Mouse (Mus musculus) heart, postnatal 25 days (tissue): ENCODE data around the gene Fam170b. TPM values are rescaled to one million over a fixed set of nuclear protein-coding genes. Genes with fewer than 3 reads are reported as not detected.

Source experiments
- DNase-seq: peaks from one replicate; pipeline ENCODE4 v3.0.0; 2022; ENCODE audit warnings: low spot score
- intact Hi-C: fragments of 180-260 bp; cut with DNase I; formaldehyde crosslinking; loops from one replicate; pipeline ENCODE4 v1.15.1; 2025
- total RNA-seq, 2 experiments: library from RNA; stranded (reverse); gene quantifications; 2 replicates each; pipeline ENCODE4 v1.2.3; 2021

The Fam170b gene
- total RNA-seq, 2 experiments from 2014 or later, result not detected

DNA sequence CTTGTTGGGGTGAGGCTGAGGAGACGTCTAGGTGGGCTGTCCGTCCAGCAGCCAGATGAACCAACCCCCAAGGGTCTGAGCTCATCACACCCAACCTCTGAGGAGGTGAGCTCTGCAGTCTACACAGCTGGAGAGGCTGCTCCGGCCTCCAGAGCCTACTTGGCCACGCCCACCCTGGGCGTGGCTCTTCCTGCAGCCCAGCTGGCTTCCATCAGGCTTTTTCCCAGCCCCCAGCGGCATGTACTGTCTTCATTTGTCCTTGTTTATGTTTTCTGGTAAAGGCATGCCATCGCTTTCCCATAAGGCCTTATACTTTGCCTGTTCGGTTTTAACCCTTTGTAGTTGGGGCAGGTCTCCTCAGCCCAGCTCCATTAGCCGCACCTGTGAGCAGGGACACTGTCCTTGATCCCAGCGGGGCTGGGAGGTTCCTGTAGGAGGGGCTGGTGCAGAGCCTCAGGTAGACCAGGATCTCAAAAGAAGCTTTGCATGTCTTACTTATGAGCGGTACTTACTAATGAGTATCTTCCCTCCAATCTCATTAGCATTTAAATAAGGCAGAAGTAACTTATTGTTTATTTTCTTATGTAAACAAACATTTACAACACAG is 8.2 kb upstream of the Fam170b start:
- intact Hi-C loops, result no loop called here

DNA sequence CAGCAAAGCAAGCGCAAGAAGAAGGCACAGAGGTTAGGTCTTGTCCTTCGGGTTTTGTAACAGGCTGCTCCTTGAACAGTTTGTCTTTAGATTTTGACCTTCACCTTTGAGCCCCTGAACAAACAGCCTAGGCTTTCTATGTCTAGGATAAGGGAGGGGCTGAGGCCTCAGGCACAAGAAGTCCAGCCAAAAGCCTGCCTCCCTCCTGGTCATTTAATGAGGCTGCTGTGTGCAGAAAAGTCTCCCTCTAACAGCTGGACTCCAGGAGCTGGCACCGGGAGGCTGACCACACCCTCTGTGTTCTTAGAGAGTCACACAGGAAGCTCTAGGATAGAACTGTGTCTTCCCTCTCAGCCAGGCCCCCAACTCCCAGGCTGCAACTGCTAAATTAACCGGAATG is 6.6 kb upstream of the Fam170b start:
- peak; percentile 66 for DNase-seq
- intact Hi-C loops, result no loop called here

More for the DNA sequence above, 8.2 kb upstream of the Fam170b start:
- DNase-seq, result no peak

DNA sequence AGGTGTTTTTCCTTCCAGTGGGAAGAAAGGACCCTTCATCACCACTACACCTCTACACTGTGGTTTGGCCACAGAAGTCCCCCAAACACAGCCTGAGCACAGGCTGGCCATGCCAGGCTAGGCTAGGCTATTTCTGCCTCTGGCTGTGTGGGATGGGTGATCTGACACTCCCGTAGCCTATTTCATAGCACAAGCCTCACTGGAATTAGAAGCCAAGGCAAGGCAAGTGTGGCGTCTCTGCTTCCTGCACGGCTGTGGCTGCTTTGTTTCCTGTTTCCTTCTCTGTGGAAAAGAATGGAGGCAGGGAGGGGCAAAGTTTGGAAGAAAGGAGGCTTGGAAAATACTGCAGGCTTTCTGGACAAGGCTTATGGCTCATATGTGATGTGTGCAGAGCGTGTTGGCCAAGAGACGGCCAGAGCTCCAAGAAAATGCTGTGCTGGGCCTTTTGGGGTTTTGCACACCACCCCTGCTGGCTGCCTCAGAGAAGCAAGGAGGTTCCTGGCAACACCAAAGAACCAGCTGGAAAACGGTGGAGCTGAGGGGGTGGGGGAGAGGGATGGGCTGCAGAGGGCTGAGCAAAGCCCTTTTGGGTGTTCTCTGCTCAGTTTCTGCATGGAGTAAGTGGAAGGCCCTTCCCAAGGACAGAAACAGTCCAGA is 5.6 kb upstream of the Fam170b start:
- intact Hi-C loops, result no loop called here
- peak; percentile 64 for DNase-seq

DNA sequence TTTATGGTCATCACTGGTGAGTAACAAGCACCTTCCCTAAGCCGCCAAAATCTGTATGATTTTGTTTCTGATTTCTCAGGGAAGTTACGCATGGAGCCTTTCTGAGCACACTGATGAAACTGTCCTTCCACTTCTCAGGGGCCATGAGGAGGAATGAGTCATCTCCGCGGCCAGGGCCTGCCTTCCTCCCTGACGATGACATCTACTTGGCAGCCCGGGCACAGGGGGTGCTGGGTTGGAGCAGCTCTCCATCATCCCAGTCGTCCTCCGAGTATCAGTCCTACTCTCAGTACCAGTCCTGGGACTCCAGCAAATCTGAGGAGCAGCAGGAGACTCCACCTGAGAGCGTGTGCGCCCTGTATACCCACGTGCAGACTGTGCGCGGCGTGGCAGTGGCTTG is 1.4 kb downstream of the Fam170b start:
- intact Hi-C loops, result no loop called here
- DNase-seq, result no peak

DNA sequence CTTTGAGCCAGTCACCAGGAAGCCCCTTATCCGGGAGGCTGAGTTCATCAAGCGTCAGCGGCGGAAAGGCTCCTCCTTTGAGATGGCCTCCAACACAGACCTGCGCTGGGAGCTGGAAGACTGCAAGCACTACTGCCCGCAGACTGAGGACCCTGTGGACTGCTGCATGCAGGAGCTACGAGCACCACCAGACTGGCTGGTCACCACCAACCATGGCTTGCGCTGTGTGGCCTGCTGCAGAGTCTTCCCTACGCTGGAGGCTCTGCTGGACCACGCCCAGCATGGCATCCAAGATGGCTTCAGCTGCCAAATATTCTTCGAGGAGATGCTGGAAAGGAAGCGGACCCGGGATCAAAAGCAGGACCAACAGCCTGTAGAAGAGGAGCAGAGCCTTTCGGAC is 1.8 kb downstream of the Fam170b start:
- DNase-seq, result no peak
- intact Hi-C loops, result no loop called here

DNA sequence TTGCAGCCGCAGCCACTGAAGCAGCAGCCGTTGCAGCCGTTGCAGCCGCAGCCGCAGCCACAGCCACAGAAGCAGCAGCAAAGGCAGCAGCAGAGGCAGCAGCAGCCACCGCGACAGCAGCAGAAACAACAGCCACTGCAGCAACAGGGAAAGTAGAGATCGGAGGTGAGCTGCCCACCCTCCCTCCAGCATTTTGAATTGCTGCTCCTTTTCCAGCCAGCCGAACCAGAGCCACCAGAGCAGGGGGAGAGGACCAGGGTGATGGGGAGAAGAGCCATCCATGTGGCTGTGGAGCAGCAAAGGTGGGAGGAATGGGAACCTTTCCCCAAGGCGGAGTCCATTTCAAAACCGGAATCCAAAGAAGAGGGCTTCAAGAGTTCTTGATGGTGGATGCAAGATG is 2.4 kb downstream of the Fam170b start:
- DNase-seq, result no peak

DNA sequence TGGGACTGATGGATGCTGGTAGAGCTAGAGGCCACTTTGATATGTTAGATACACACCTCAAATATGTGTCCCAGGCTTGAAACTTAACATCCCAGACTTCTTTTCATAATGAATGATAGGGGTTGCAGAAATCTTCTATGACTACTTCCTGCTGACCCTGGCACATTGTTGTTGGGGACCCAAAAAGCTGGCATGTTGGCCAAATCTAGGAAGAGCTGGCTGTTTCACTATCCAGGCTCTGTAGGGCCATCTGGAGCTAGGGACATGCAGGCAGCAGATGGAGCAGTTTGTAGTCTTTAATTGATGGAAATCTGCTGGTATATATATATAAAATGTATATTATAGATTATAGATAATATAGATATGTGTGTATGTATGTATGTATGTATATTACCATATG is 8.3 kb downstream of the Fam170b start:
- intact Hi-C loops, result no loop called here
- DNase-seq, result no peak

More for the DNA sequence above, 2.4 kb downstream of the Fam170b start:
- intact Hi-C loops, result no loop called here

DNA sequence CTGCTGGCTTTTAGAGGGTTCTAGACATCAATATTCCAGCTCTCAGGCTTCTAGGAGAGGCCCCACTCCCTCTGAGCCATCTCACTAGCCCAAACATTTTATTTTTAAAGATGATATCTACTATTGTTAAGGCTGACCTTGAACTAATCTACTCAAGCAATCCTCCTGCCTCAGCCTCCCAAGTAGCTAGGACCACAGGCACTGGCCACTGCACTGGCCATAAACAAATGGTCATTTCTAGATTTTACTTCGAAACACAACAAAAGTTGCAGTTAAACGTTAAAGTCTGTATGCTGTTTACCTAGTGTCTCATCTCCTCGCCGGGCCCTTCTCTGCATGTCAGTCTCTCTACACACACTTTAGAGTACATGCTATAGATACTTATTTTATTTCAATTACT is 20.3 kb downstream of the Fam170b start:
- no peak for DNase-seq
- intact Hi-C loops, result no loop called here

DNA sequence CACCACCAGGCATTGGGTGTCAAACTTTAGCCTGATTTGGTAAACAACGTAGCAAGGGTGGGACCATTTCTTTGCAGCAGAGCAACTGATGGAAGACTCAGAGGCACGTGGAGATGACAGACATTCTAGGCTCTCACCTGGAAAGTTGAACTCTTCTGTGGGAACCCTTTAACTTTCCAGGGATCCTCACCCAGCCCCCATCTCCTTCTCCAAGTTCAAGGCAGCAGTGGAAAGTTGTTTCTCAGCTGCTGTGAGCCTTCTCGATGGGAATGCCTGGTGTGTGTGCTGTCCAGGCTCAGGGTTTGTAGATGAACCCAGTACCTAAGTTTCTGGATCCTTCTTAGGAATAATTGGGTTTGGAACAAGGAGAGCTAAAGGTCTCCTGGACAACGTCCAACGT is 22.5 kb downstream of the Fam170b start:
- DNase-seq, result no peak
- intact Hi-C loops, result loop anchor here (5.0 kb wide), 1 partner anchor 106 kb away; no protein-coding TSS in a partner anchor

DNA sequence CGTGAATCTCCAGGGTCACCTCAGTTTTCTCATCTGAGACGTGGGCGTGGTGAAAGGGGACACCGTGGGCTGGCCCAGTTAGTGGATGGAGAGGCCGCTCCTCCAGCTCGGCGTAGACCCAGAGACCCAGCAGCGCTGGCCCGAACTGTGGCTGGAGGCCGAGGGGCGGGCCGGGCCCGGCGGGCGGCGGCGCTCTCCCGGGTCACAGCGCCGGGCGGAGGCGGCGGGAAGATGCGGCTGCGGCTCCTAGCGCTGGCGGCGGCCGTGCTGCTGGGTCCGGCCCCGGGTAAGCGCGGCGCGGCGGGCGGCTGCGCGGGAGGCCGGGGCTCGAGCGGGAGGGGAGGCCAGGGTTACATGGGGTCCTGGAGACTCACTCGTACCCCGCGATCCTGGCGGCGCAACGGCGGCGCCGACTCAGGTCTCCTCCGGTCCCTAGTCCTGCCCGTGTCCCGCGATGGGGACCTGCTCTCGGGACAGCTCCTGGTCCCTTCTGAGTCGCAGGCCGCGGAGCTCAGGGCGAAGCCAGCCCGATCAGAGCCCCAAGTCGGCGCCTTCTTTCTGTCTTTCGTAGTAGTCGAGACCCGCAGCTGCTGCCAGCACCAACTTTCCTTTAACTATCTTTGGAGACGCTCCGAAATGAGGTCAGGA is 23.0 kb downstream of the Fam170b start, which contains the start of gene Vstm4:
Gene Vstm4, plus strand, starts transcription at position 76 of the 648 bp plus-strand sequence.
- intact Hi-C loops, result loop anchor here (5.0 kb wide), 1 partner anchor 105 kb away; no protein-coding TSS in a partner anchor
- DNase-seq, result peak; percentile 69

DNA sequence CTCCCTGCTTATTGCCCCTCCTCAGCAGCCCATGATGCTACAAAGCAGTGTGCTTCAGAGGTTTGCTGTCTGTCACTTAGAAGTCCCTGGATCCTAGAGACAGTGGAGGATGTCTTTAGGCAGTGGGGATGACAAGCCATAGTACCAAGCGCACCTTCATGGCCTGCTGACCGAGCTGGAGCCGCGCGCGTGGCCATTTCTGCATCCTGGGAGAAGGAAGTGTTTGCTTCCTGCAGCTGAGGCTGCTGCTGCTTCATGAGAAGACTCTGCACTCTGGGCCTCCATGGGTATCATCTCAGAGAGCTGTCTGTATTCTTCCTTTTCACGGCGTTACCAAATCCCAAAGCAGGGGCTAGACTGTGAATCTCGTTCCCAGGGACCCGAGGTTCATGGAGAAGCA is 24.6 kb downstream of the Fam170b start:
- intact Hi-C loops, result loop anchor here (5.0 kb wide), 1 partner anchor 104 kb away; no protein-coding TSS in a partner anchor
- no peak for DNase-seq

DNA sequence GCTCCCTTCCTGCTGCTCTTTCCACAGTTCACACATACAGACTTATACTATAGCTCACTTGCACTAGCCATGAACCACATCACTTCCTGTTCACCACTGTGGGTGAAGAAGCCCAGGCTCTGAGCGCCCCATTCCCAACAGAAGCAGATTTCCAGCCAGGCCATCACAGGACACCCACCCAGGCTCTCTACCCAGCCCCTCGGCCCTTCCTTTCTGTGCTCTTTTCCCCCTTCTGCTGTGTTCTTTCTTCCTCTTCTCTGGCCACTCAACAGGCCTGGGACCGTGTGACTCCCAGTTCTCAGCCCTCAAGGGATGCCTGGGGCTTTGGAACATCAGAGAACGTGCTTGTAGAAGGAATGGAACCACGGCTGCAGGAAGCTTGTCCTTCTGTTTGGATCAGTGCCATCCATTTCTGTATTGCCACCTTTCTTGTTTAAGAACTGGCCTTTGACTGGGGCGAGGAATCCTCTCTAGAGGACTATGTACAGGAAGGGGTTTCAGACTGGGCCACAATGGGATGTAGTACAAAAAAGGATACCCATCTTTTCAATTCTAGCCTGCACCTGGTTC is 25.3 kb downstream of the Fam170b start:
- intact Hi-C loops, result loop anchor here (5.0 kb wide), 1 partner anchor 103 kb away; no protein-coding TSS in a partner anchor
- no peak for DNase-seq

DNA sequence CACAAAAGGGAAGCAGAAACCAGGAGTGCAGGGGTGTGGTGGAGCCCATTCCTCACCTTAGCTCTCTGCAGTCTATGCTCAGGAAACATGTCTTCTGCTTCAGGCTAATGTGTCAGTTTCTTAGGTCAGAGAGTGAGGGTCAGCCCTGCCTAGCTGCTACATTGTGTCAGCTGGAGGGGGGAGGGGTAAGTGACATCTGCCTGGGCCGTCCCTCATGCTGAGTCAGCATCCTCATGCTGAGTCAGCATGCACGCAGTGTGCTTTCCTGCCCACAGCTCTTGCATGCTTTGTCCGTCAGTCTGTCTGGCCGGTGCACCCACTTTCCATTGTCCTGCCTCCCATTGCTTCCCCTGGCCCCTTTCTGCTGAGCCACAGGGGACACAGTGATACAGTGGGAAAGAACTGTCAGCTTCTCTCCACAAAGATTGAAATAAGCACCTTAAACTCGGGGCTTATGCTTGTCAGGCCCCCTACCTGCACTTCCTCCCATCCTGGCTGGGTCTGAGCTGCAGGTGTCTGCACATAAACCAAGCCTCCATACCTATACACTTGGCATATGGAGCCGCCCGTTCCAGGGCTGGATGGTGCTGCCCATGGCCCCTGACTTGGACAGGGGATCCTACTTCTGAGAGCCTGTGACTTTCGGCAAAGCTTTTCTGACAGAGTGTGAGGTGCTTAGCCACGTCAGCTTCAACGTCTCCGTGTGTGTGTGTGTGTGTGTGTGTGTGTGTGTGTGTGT is 26.2 kb downstream of the Fam170b start:
- no peak for DNase-seq
- intact Hi-C loops, result loop anchor here (5.0 kb wide), 1 partner anchor 102 kb away; no protein-coding TSS in a partner anchor

DNA sequence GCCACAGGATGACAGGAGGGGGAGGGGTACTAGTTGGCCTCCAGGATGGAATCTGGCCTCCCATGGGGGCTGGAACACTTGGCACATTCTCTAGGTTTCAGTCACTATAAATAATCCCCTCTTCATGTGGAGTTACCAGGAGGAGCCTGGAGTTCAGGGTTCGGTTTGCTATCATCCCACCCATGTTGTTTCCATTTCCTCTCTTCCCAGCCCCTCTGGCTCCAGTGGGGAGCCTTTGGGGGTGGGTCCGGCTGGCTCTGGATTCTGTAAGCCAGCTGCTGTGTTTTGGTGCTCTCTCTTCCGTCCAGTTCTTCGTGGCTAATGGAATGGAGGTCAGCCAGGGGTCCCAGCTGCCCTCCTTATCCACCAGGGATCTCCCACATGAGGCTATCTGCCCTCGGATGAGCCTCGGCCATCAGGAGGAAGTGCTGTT is 27.4 kb downstream of the Fam170b start:
- intact Hi-C loops, result no loop called here
- DNase-seq, result peak; percentile 28

DNA sequence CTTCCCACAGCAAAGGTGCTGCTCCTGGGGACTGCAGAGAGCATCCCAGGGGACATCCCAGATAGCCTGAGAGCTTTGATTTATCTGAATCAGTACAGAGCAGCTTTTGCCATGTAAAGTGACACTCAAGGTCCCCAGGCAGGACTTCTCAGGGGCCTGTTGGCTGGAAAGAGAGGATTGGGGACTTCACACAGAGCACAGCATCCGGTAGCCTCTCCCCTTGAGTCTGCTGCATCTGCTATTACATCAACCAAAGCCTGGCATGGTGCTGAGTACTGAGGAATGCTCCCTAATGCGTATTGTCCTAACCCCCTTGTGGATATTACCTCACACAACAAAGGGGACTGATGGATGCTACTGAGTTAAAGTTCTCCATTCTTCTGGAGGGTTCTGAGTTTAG is 27.9 kb downstream of the Fam170b start:
- no peak for DNase-seq
- intact Hi-C loops, result no loop called here

DNA sequence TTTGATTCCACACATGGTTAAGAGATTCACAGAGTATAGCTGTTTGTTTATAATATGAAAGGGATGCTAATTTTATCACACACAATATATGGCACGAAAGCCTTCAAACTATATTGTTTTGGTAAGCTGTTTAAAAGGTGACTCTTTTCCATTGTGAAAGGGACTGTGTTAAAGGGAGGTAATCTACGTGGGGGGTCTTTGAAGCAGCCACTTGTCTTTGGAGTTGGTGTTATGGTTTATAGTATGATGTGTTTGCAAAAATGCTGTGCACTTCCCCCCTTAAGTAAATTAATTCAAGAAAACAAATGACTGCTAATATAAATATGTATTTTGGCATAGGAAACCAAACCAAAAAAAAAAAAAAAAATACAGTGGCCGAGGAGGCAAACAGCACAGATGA is 31.6 kb downstream of the Fam170b start:
- DNase-seq, result no peak
- intact Hi-C loops, result no loop called here

DNA sequence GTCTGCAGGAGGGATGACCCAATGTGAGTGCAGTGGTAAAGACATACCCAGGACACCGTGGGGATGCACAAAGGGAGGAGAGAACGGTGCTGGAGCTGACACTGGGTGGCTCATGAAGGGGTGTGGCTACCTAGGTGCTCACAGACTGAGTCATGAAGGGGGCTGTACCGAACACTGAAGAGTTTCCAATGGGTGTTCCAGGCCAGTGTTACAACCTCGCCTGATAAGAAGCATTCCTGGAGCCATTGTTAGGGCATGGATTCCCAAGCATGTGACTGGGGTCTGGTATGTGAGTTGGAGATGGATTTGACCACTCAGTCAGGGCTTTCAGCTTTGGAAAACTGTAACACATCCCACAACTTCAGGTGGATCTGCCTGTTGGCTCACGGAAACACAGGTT is 38.2 kb downstream of the Fam170b start:
- intact Hi-C loops, result no loop called here
- DNase-seq, result no peak

DNA sequence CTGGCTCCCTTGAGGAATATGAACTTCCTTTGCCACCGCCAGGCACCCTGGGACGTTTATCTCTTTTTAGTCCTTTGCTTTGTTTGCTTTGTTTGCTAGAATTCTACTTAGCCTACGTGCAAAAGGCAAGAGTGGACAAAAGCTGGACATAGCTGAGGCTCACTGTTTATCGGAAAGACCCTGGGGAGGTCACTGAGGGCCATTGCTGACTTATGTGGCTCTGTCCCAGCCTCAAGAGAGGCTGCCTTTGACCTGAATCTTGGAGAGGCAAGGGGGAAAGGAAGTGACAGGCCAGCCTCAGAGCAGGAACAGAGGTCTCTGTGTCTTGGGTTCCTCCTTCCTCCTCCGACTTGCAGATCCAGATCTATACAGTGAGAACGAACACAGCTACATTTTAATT is 43.8 kb downstream of the Fam170b start:
- no peak for DNase-seq
- intact Hi-C loops, result no loop called here

DNA sequence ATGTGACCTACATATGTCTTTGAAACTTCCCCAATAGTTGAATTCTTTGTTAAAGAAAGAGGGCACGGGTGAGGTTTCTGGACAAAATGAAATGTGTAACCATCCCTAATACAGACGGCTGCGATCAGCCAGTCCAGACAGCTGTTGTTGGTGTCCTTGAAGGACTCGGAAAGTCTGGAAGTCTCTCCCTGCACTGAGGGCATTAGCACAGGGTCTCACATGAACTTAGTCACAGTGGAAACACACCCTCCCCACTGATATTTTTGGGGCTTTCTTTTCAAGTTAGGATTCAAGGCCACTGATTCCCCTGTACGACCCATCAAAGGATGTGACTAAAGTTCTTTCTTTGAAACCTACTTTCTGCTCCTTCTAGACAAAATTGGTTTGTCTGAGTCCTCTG is 46.6 kb downstream of the Fam170b start:
- intact Hi-C loops, result no loop called here
- no peak for DNase-seq

DNA sequence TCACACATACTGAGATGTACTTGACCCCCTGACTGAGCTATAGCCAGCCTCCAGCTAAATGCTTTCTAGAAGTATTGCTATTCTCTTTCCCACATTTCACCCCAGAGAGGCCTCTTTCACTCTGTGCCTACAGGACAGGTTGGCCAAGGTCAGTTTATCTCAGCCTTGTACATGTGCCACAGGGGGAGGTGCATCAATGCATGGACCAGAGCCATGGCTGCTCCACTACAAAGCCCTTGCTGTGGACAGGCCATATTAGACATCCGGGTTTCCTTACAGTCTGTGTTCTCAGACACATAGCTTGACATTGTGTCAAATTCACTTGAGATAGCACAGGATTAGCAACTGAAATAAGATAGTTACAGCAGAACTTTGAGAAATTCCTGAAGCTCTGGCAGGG is 47.9 kb downstream of the Fam170b start:
- no peak for DNase-seq
- intact Hi-C loops, result no loop called here
